Mouse (Mus musculus) cerebellum, postnatal 4 days (tissue): ENCODE results near the gene Rapgef6.

ENCODE experiments used
- DNase-seq, 2 experiments: peaks; one replicate each; pipeline ENCODE4 v3.0.0; 2022; ENCODE audit warnings: low spot score in 2 of 2, mixed read lengths in 1 of 2

Gene Rapgef6

GRCm38 (mm10) chr11:54522529-54523430 is at the start of gene Rapgef6:
TSS of gene Rapgef6 (plus strand) at chr11:54522847.
- DNase-seq, result peak; percentile 97 to 98

GRCm38 (mm10) chr11:54478414-54478813 is 44.2 kb upstream of the Rapgef6 start:
- DNase-seq, result peak in 1 of 2 experiments; percentile 2

GRCm38 (mm10) chr11:54486041-54486440 is 36.6 kb upstream of the Rapgef6 start:
- DNase-seq, result no peak

- DNase-seq, result no peak
These were observed 30.6 kb upstream of the Rapgef6 start for GRCm38 (mm10) chr11:54491946-54492558.

GRCm38 (mm10) chr11:54492559-54492958 is 30.1 kb upstream of the Rapgef6 start:
- DNase-seq, result no peak

- DNase-seq, result no peak
These were observed 22.8 kb upstream of the Rapgef6 start for GRCm38 (mm10) chr11:54499838-54500237.

GRCm38 (mm10) chr11:54502546-54503245 is 20.0 kb upstream of the Rapgef6 start:
- no peak for DNase-seq

GRCm38 (mm10) chr11:54513584-54513983 is 9.1 kb upstream of the Rapgef6 start:
- no peak for DNase-seq

GRCm38 (mm10) chr11:54521927-54522528 is 619 bp upstream of the Rapgef6 start:
- DNase-seq, result no peak

- DNase-seq, result no peak
These were observed 869 bp downstream of the Rapgef6 start for GRCm38 (mm10) chr11:54523431-54524001.

GRCm38 (mm10) chr11:54528002-54528401 is 5.4 kb downstream of the Rapgef6 start:
- no peak for DNase-seq

- peak in 1 of 2 experiments; percentile 31 for DNase-seq
These were observed 7.7 kb downstream of the Rapgef6 start for GRCm38 (mm10) chr11:54530391-54530790.

GRCm38 (mm10) chr11:54530916-54531315 is 8.3 kb downstream of the Rapgef6 start:
- no peak for DNase-seq

GRCm38 (mm10) chr11:54533834-54534233 is 11.2 kb downstream of the Rapgef6 start:
- no peak for DNase-seq

GRCm38 (mm10) chr11:54534871-54535270 is 12.2 kb downstream of the Rapgef6 start:
- peak; percentile 68 to 70 for DNase-seq

- no peak for DNase-seq
These were observed 16.4 kb downstream of the Rapgef6 start for GRCm38 (mm10) chr11:54539031-54539430.

- no peak for DNase-seq
These were observed 16.8 kb downstream of the Rapgef6 start for GRCm38 (mm10) chr11:54539486-54539885.

- DNase-seq, result no peak
These were observed 17.7 kb downstream of the Rapgef6 start for GRCm38 (mm10) chr11:54540328-54540727.

GRCm38 (mm10) chr11:54542414-54542813 is 19.8 kb downstream of the Rapgef6 start:
- DNase-seq, result no peak

- DNase-seq, result no peak
These were observed 32.3 kb downstream of the Rapgef6 start for GRCm38 (mm10) chr11:54554970-54555369.

- no peak for DNase-seq
These were observed 40.1 kb downstream of the Rapgef6 start for GRCm38 (mm10) chr11:54562761-54563160.

GRCm38 (mm10) chr11:54567959-54568358 is 45.3 kb downstream of the Rapgef6 start:
- DNase-seq, result no peak
